Mouse (Mus musculus) ES-E14 (cell line): Measurements from ENCODE around the gene Parp3.

Experiments
- CHD2 ChIP-seq: IDR thresholded peaks from 2 replicates; pipeline ENCODE4 v1.6.1; 2014; ENCODE audit warnings: mild to moderate bottlenecking, low read depth, low read length, inconsistent platforms
- MAFK ChIP-seq: IDR thresholded peaks from 2 replicates; pipeline ENCODE4 v1.6.1; 2014; ENCODE audit warnings: mild to moderate bottlenecking, low read depth, low read length, inconsistent platforms; ENCODE audit not compliant: insufficient read depth

DNA sequence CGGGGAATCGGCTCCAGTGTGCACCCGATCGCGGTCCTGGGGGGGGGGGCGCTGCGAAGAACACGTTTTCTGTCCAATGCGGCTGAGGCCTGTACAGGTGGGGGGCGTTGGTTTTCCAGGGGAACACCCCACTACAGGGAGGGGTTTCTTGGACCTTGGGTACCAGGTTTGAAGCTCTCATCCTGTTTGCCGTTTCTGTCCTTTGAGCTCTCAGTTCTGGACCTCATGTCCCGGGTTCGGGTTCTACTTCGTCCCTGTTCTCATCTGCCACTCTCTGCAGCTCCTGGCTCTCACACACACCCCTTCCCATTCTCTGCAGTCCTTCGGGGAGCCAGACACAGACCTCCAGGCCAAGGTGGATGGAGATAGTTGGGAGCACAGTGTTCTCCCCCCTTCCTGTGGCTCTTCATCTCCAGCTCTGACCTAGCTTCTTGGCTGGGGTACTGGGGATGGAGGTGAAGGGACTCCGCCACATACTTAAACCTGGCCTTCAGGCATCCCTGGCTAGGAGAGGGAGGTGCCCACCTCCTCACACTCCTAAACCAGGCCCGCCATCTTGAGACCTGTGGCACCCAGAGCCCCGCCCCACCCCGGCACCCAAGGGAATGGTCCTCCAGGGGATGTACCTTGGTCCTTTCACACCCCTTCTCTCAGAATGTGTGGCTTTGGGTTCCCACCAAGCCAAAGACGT lies 22.5 kb downstream of the Parp3 start:
- no peak for TF ChIP-seq MAFK
- TF ChIP-seq CHD2, result no peak
